Mouse (Mus musculus) lung, adult 2 months (tissue): ENCODE results near the gene Pole4. TPM values are rescaled to one million over a fixed set of nuclear protein-coding genes. Genes with fewer than 3 reads are reported as not detected.
"Not testable (repeated sequence)": the region's sequence is repeated elsewhere in the genome, so short reads cannot be mapped to it uniquely, and the experiment has no call there.

Experiments
- DNase-seq: peaks from one replicate; pipeline ENCODE4 v3.0.0; 2022
- H3K4me1 ChIP-seq: fragments of 200-500 bp; 2 replicates; pipeline ENCODE4 v1.6.1; 2011; ENCODE audit warnings: low read length; ENCODE audit not compliant: control insufficient read depth, insufficient read depth
- H3K4me3 ChIP-seq: fragments of 200-500 bp; replicated peaks from 2 replicates; pipeline ENCODE3; 2011; ENCODE audit warnings: low read depth, mild to moderate bottlenecking, control low read depth, low read length; ENCODE audit errors: extremely low read depth
- CTCF ChIP-seq: fragments of 200-500 bp; IDR thresholded peaks from 2 replicates; pipeline ENCODE4 v1.5.1; 2011; ENCODE audit warnings: mild to moderate bottlenecking, low read length, control low read depth; ENCODE audit not compliant: insufficient read depth
- POLR2A ChIP-seq: fragments of 200-500 bp; IDR thresholded peaks from 2 replicates; pipeline ENCODE4 v1.6.1; 2011; ENCODE audit warnings: low read depth, mild to moderate bottlenecking, control low read depth, low read length, borderline replicate concordance; ENCODE audit errors: extremely low read depth
- WGBS: fragments of 180-500 bp; shearing (Covaris S2); methylation state at CpG from one replicate; pipeline ENCODE4 v1.1.7; 2018; 5-methylcytosine and 5-hydroxymethylcytosine counted together
- polyA plus RNA-seq: library from polyadenylated mRNA; depleted of rRNA; stranded (reverse); fragments of >200 nt; gene quantifications from 2 replicates; pipeline ENCODE4 v1.2.3, GENCODE M21; 2012

Gene Pole4
- polyA plus RNA-seq, 1 experiment = 13.6 TPM

DNA sequence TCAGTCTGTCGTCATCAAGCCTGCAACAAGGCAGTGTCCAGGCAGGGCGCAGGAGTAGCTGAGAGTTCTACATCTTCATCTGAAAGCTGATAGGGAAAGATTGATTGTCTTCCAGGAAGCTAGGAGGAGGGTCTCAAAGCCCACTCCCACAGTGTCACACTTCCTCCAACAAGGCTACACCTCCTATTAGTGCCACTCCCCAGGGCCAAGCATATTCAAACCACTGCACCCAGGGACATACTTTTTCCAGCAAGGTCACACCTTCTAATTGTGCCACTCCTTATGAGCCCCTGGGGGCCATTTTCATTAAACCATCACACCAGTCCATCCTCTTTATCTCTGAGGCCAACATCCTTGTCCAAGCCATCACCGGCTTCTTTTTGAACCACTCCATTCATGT is 8.4 kb downstream of the Pole4 start:
- H3K4me1 ChIP-seq = no peaks in the 10 kb centered on the region
- TF ChIP-seq CTCF = no peak
- no peak for TF ChIP-seq POLR2A
- DNase-seq = no peak
- 91% methylated on average over 3 of the region's 3 CpGs for WGBS
- no peak overlapping the region for H3K4me3 ChIP-seq

DNA sequence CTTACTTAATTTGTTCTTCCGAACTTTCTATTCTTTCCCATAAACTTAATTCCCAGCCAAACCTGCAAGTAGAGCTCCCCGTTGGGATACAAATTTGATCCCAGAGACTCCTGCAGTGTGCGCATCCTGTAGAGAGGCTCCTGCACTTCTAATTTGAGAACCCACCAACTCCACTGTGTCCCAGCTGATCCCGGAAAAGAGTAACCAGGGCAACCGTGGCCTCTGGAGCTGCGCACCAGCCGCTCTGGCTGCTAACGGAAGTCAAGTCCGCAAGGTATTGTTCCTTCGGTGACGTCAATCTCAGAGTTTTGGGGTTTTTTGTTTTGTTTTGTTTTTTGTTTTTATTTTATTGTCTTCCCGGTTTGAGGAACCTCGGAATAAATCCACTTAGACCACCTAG is 10.5 kb downstream of the Pole4 start:
- Histone ChIP-seq H3K4me1 (no peaks in the 10 kb centered on the region), H3K4me3 (no peak overlapping the region)
- DNase-seq = no peak
- TF ChIP-seq POLR2A (no peak), CTCF (no peak)
- 53% methylated on average over 13 of the region's 13 CpGs for WGBS

DNA sequence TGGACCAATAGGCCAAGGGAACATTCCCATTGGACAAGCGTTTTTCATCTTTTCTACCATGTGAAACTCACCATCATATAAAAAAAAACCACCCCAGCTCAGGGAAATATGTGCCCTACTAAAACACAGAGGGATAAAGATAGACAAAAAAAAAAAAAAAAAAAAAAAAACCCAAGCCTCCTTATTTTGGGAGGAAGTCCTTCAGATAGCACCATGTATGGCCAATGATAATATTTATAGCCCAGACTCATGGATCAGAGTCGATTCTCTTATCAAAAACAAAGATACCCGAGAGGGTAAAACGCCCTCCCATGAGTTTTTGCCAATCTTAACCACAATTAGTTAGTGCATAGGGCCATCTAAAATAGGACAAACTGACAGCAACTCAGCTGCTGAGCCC is 15.7 kb downstream of the Pole4 start:
- Histone ChIP-seq H3K4me1 (no peaks in the 10 kb centered on the region), H3K4me3 (no peak overlapping the region)
- TF ChIP-seq CTCF (no peak), POLR2A (no peak)
- DNase-seq = no peak
- WGBS = 77% methylated on average over 4 of the region's 4 CpGs

DNA sequence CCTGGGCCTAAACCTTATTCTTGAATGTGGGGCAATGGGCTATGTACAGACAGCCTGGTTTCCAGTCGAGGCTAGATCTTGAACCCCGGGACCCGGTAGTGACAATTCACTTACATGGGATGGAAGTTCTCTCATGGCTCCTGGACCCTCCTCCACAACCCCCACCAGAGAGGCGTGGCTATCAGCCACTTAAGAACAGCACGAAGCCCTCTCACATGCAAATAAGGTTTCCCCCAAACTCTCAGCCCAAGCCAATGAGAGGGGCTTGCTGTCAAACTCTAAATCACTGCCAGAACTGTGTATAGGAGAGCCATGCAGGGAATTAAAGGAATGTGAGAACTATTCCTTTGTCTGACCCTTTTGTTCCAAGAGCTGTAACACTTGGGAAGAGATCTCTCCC is 16.6 kb downstream of the Pole4 start:
- not testable (repeated sequence) for DNase-seq
- 64% methylated on average over 5 of the region's 5 CpGs for WGBS

DNA sequence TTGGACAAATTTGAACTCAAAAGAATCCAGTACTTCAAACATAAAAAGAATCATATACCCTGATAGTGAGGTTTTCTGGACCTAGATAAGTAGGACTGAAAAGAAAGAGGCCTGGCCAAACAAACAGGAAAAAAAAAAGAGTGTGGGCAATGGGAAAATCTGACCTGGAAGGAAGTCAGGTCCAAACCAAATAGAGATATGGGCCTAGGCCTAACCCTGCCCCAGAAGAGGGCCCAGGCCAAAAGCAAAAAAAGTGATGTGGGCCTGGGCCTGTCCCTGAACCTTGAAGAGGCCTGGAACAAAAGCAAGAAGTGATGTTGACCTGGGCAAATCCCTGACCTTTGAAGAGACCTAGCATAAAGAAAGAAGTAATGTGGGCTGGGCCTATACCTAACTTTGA is 21.0 kb downstream of the Pole4 start:
- no peak for TF ChIP-seq CTCF
- TF ChIP-seq POLR2A = no peak
- Histone ChIP-seq H3K4me3 (no peak overlapping the region), H3K4me1 (no peaks in the 10 kb centered on the region)
- no peak for DNase-seq

More for the DNA sequence above, 16.6 kb downstream of the Pole4 start:
- not testable (repeated sequence) for H3K4me3 ChIP-seq, H3K4me1 ChIP-seq

DNA sequence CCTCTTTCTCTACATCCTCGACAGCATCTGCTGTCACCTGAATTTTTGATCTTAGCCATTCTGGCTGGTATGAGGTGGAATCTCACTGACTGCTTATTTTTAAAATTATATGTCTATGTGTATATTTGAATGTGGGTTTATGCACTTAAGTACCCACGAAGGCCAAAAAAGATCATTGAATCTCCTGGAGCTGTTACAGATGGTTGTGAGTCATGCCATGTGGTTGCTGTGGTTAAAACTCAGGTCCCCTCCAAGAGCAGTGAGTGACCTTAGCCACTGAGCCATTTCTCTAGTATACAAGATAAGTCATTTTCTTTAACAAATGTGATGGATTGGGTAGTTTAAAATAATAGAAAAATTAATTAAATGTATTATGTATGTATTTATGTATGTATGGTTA is 25.9 kb downstream of the Pole4 start:
- WGBS = 63% methylated on average over 2 of the region's 2 CpGs
- not testable (repeated sequence) for H3K4me3 ChIP-seq, DNase-seq, H3K4me1 ChIP-seq

DNA sequence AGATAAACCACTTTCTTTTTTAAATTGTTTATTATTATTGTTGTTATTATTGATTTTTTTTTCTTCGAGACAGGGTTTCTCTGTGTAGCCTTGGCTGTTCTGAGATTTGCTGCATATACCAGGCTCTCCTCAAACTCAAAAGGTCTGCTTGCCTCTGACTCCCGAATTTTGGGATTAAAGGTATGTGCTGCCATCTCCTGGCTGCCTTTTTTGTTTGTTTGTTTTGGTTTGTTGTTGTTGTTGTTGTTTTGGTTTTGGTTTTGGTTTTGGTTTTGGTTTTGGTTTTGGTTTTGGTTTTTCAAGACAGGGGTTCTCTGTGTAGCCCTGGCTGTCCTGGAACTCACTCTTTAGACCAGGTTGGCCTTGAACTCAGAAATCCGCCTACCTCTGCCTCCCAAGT is 27.5 kb downstream of the Pole4 start:
- not testable (repeated sequence) for H3K4me3 ChIP-seq, H3K4me1 ChIP-seq, DNase-seq
- WGBS = 77% methylated on average over 3 of the region's 3 CpGs

DNA sequence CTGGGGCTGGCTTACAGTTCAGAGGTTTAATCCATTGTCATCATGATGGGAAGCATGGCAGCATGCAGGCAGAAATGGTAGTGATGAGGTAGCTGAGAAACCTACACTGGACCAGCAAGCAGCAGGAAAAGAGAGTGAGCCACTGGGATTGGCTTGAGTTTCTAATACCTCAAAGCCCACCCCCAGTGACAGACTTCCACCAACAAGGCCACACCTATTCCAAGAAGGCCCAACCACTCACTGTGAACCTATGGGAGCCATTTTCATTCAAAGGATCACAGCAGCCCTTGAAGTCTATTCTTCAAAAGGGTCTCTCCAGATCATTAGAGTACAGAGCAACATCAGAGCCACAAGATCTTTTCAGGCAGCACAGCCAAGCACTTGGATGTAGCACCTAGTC is 38.7 kb downstream of the Pole4 start:
- no peak for TF ChIP-seq POLR2A
- no peak for TF ChIP-seq CTCF
- Histone ChIP-seq H3K4me1 (no peaks in the 10 kb centered on the region), H3K4me3 (no peak overlapping the region)
- DNase-seq = no peak

DNA sequence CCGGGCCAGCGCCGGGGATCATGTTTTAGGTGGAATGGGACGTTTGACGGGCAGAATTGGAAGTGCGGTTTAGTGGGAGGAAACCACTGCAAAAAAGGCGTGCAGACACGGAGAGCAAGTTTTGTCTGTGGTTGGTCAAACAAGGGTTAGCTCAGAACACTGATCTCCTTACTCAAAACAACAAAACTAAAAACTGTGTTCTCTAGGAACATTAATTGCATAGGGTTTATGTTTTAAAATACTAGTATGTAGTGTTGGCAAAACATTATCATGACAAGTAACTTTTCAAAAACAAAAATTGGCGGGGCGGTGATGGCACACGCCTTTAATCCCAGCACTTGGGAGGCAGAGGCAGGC is 52.0 kb downstream of the Pole4 start:
- no peak for TF ChIP-seq POLR2A
- TF ChIP-seq CTCF = no peak
- WGBS = 25% methylated on average over 11 of the region's 11 CpGs
- Histone ChIP-seq H3K4me3 (peak overlapping the region; percentile 67), H3K4me1 (no peaks in the 10 kb centered on the region)
- no peak for DNase-seq

DNA sequence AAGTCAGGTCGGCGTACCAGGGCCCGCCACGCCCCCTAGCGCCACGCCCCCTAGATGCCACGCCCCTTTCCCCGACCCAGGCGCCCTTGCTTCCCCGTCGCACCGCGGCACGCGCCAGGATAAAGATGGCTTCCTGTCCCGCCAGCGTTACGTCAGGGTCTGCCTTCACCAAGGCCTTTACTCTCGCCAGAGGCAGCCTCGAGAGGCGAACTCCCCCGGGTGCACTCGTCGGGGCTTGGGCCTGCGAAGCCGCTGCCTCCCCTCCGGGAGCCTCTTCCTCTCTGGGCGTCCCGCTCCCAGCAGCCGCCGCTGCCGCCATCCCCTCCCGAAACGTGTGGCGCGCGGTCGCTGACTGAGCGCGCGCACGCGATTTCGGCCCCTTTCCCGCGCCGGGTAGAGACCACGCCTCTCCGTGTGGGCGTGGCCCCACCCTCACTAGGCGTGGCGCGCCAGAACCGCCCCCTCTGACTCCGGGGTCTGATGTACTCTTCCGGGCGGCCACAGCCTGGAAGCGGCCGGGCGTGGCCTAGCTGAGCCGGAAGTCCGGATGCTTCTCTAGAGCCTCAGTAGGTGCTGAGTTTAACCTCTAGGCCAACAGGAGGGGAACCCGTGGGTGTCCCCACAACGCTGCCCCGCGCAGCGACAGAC is 52.5 kb downstream of the Pole4 start:
- peak; percentile 94 for DNase-seq
- TF ChIP-seq CTCF = no peak
- TF ChIP-seq POLR2A = peak; percentile 66; the same call in 1 of the 2 replicates
- WGBS = under 1% methylated on average over 67 of the region's 67 CpGs

DNA sequence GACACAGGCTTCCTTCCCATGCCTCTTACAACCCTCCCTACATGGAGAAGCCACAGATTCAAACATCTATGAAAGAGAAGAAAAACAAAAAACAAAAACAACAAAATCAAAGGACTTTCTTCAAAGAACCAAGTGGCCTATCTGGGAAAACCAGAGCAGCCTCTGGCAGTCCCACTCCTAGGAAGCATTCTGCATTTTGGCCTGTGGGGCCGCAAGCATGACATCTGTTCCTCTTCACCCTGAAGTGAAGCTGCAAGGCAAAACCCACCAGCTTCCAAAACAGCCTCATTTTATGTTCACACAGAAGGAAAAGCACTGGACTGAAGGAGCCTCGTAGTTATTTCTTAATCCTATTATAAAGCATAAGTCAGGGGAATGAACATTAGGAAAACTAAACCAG is 56.1 kb downstream of the Pole4 start:
- H3K4me1 ChIP-seq = no peaks in the 10 kb centered on the region
- no peak for TF ChIP-seq CTCF
- WGBS = 78% methylated on average over 2 of the region's 2 CpGs
- DNase-seq = no peak
- no peak overlapping the region for H3K4me3 ChIP-seq

More for the DNA sequence above, 52.5 kb downstream of the Pole4 start:
- no peaks in the 10 kb centered on the region for H3K4me1 ChIP-seq
- peak overlapping the region; percentile 67 for H3K4me3 ChIP-seq
